8 mouse cellular contexts compared by ENCODE assay signal in genomic region chr17:44189696-44190095, GRCm38 (mm10). TPM values are rescaled to one million over a fixed set of nuclear protein-coding genes. Genes with fewer than 3 reads are reported as not detected.
DNase-seq lines count a peak whose midpoint lies in the region; ATAC-seq lines count a peak whose summit lies in the region.

No protein-coding gene starts in this region.

- WGBS in limb, embryonic 11.5 days = 3% methylated on average over 11 of the region's 11 CpGs
- 1% methylated on average over 11 of the region's 11 CpGs for WGBS in midbrain, embryonic 14.5 days

- no peak overlapping the region for H3K9ac ChIP-seq in limb, embryonic 11.5 days (ENCODE audit: low read length)
- no peak overlapping the region for H3K9ac ChIP-seq in midbrain, embryonic 14.5 days (replicated peaks; ENCODE audit: low read length)

- H3K27me3 ChIP-seq in limb, embryonic 11.5 days (ENCODE audit: control insufficient read depth, insufficient read depth, low read length) = peaks cover 8% of the 10 kb centered on the region; the same call in 1 of the 2 replicates
- peaks cover 13% of the 10 kb centered on the region for H3K27me3 ChIP-seq in midbrain, embryonic 14.5 days (ENCODE audit: control insufficient read depth, insufficient read depth, low read length)

- peak; percentile 4 for DNase-seq in T-cell, adult 2 months (ENCODE audit: low spot score)
- peak; percentile 55 to 63 for DNase-seq in heart, postnatal 36 days
- DNase-seq in limb, embryonic 11.5 days (ENCODE audit: low spot score) = peak; percentile 76
- peak; percentile 35 for DNase-seq in midbrain, embryonic 14.5 days
- DNase-seq in c-Kit-positive CD71-positive TER-119-positive erythroid progenitor cells, embryonic 14.5 days (ENCODE audit: low spot score) = no peak
- DNase-seq in urinary bladder, postnatal 25 days (ENCODE audit: low spot score) = no peak
- no peak for DNase-seq in frontal cortex, adult 2 months (ENCODE audit: extremely low spot score in 1 of 2, low spot score in 1 of 2)

- no peaks in the 10 kb centered on the region for H3K9me3 ChIP-seq in limb, embryonic 11.5 days (ENCODE audit: control insufficient read depth, low read length)
- H3K9me3 ChIP-seq in midbrain, embryonic 14.5 days (ENCODE audit: control insufficient read depth, low read length) = no peaks in the 10 kb centered on the region

- no peak overlapping the region for H3K27ac ChIP-seq in limb, embryonic 11.5 days (replicated peaks; ENCODE audit: low read depth, low read length)
- H3K27ac ChIP-seq in midbrain, embryonic 14.5 days (replicated peaks; ENCODE audit: low read depth, low read length) = no peak overlapping the region

- ATAC-seq in erythroid progenitor cell, adult 5-6 weeks (replicated peaks; ENCODE audit: low FRiP score, poor library complexity, severe bottlenecking) = 0 out of 2 replicates have a peak, but pooled peaks have one; percentile 30
- ATAC-seq in limb, embryonic 11.5 days (ENCODE audit: insufficient number of reproducible peaks, low FRiP score, low TSS enrichment, low read depth) = peak; percentile 81; the same call in 1 of the 2 replicates
- no peak for ATAC-seq in midbrain, embryonic 14.5 days (ENCODE audit: low FRiP score, low TSS enrichment)

- H3K36me3 ChIP-seq in limb, embryonic 11.5 days (ENCODE audit: control insufficient read depth, insufficient read depth, low read length) = no peaks in the 10 kb centered on the region
- H3K36me3 ChIP-seq in midbrain, embryonic 14.5 days (ENCODE audit: control insufficient read depth, insufficient read depth, low read length) = no peaks in the 10 kb centered on the region

- H3K4me2 ChIP-seq in limb, embryonic 11.5 days (ENCODE audit: low read depth, severe bottlenecking) = peak overlapping the region; percentile 39; the same call in 1 of the 2 replicates
- H3K4me2 ChIP-seq in midbrain, embryonic 14.5 days (ENCODE audit: low read length) = peak overlapping the region; percentile 33

- H3K4me1 ChIP-seq in limb, embryonic 11.5 days (ENCODE audit: control insufficient read depth, insufficient read depth, low read length) = peaks cover 7% of the 10 kb centered on the region
- peaks cover 8% of the 10 kb centered on the region for H3K4me1 ChIP-seq in midbrain, embryonic 14.5 days (ENCODE audit: control insufficient read depth, insufficient read depth, low read length)

- intact Hi-C loops in heart, postnatal 36 days (cut with DNase I) = loop anchor here (1.0 to 2.0 kb wide), 4 partner anchors 39 to 67 kb away; no protein-coding TSS in a partner anchor

- H3K4me3 ChIP-seq in limb, embryonic 11.5 days (ENCODE audit: low read depth, low read length) = 0 out of 2 replicates have a peak overlapping the region, but pooled peaks have one; percentile 3
- H3K4me3 ChIP-seq in midbrain, embryonic 14.5 days (replicated peaks; ENCODE audit: low read depth, low read length) = no peak overlapping the region

RNA-seq across cellular contexts. Expression of gene Clic5, which starts 1.3 kb away (rescaled TPM):
- not detected in 2 replicates for total RNA-seq in erythroid progenitor cell, adult 5-6 weeks (2015; ENCODE audit: low replicate concordance)
- total RNA-seq in erythroid progenitor cell, adult 5-6 weeks (2017; ENCODE audit: low replicate concordance) = not detected in 2 replicates
- total RNA-seq in heart, postnatal 36 days (2021) = 100 to 1,000 TPM; 144 to 146 TPM
- polyA plus RNA-seq in limb, embryonic 11.5 days (2014; fragmentation: Nextera tagmentation; extraction: Ambion mirVana) = 0.09 and 0.27 TPM in 2 replicates
- polyA plus RNA-seq in midbrain, embryonic 14.5 days (2014; fragmentation: Nextera tagmentation; extraction: Ambion mirVana) = 0.28 and 0.71 TPM in 2 replicates
- polyA plus RNA-seq in frontal cortex, adult 2 months (2012; rRNA removed) = 2.7 and 2.9 TPM in 2 replicates

Comparison
In these comparisons a context has a peak if more than half of its experiments do, and no peak if none do; other contexts are left out.
1. DNase-seq: peak in T-cell, adult 2 months (single experiment), heart, postnatal 36 days (2 of 2), limb, embryonic 11.5 days (single experiment) and midbrain, embryonic 14.5 days (single experiment); none in c-Kit-positive CD71-positive TER-119-positive erythroid progenitor cells, embryonic 14.5 days (single experiment), urinary bladder, postnatal 25 days (single experiment) and frontal cortex, adult 2 months (0 of 2).